ENCODE assay signal across 22 mouse cellular contexts in genomic region chr7:112784278-112784677, GRCm38 (mm10).
A peak's percentile ranks its signal among the peaks of the same experiment; 100 is the strongest.
DNase-seq lines count a peak whose midpoint lies in the region; ATAC-seq and TF ChIP-seq lines count a peak whose summit lies in the region.
"Had no signal": no experiment of that assay in that cellular context is flagged by ENCODE, and none has a peak within 500 bp of the region (broad histone marks: within the 10 kb centered on the region; RNA-seq: fewer than 3 reads in every experiment).

No protein-coding gene starts in this region.

- DNase-seq in kidney, postnatal 4 days: no peak
- DNase-seq in lung, postnatal 0 days (ENCODE audit: low spot score): no peak
- DNase-seq in lung, adult 18-20 months: no peak
- DNase-seq in MEL (ENCODE audit: low read depth, low spot score): peak; percentile 4
- DNase-seq in induced T-regulatory cell, adult 2 months (ENCODE audit: low read depth): peak; percentile 11
- no peak for DNase-seq in frontal cortex, postnatal 14 days (ENCODE audit: low spot score in 2 of 2)
- no peak for DNase-seq in thymus, postnatal 36 days
- DNase-seq: cerebellum, postnatal 25 days; gastrocnemius, postnatal 14 days; heart, postnatal 4 days; retina, postnatal 1 day; spleen, adult 18-20 months; thymus, postnatal 4 days had no signal

- no peak overlapping the region for H3K9ac ChIP-seq in kidney, embryonic 15.5 days
- no peak overlapping the region for H3K9ac ChIP-seq in lung, postnatal 0 days (replicated peaks; ENCODE audit: low read depth)
- H3K9ac ChIP-seq in MEL (ENCODE audit: control insufficient read depth, low read depth, low read length, poor library complexity, severe bottlenecking): no peak overlapping the region
- H3K9ac ChIP-seq: forebrain, embryonic 15.5 days; neural tube, embryonic 15.5 days had no signal

- no peaks in the 10 kb centered on the region for H3K27me3 ChIP-seq in kidney, embryonic 15.5 days
- no peaks in the 10 kb centered on the region for H3K27me3 ChIP-seq in lung, postnatal 0 days (replicated peaks; ENCODE audit: insufficient read depth, low read length)
- no peaks in the 10 kb centered on the region for H3K27me3 ChIP-seq in MEL (ENCODE audit: control insufficient read depth in 1 of 2, insufficient read depth in 2 of 2, low read length in 2 of 2)
- H3K27me3 ChIP-seq: forebrain, embryonic 15.5 days; neural tube, embryonic 15.5 days had no signal

- H3K4me2 ChIP-seq in kidney, embryonic 15.5 days: no peak overlapping the region
- H3K4me2 ChIP-seq in lung, postnatal 0 days (replicated peaks; ENCODE audit: low read depth, low read length): no peak overlapping the region
- H3K4me2 ChIP-seq: forebrain, embryonic 15.5 days; heart, embryonic 11.5 days; neural tube, embryonic 15.5 days had no signal

- no peak for TF ChIP-seq POLR2A in MEL (IDR thresholded peaks at IDR 0.05; ENCODE audit: control insufficient read depth in 1 of 2, insufficient read depth in 1 of 2, low read depth in 1 of 2, low read length in 2 of 2, poor library complexity in 1 of 2)

- WGBS in kidney, embryonic 15.5 days: 93% methylated on average over 3 of the region's 3 CpGs
- WGBS in lung, postnatal 0 days: 94% methylated on average over 3 of the region's 3 CpGs

- H3K36me3 ChIP-seq in kidney, embryonic 15.5 days: 0 out of 2 replicates have a peak, but pooled peaks cover 3% of the 10 kb centered on the region
- H3K36me3 ChIP-seq in lung, postnatal 0 days (ENCODE audit: insufficient read depth, low read length): no peaks in the 10 kb centered on the region
- no peaks in the 10 kb centered on the region for H3K36me3 ChIP-seq in MEL (ENCODE audit: control insufficient read depth in 1 of 2, insufficient read depth in 2 of 2, low read length in 2 of 2)
- H3K36me3 ChIP-seq: forebrain, embryonic 15.5 days; G1E; neural tube, embryonic 15.5 days had no signal

- no peak overlapping the region for H3K4me3 ChIP-seq in kidney, embryonic 15.5 days (replicated peaks)
- H3K4me3 ChIP-seq in lung, postnatal 0 days (ENCODE audit: low read depth, low read length): no peak overlapping the region
- H3K4me3 ChIP-seq in MEL (ENCODE audit: control insufficient read depth in 1 of 2, insufficient read depth in 1 of 2, low read depth in 2 of 2, low read length in 2 of 2): no peak overlapping the region
- H3K4me3 ChIP-seq: embryonic facial prominence, embryonic 10.5 days; erythroblast, embryonic 14.5 days; forebrain, embryonic 15.5 days; neural tube, embryonic 15.5 days had no signal

- peak overlapping the region; percentile 65 for H3K27ac ChIP-seq in kidney, embryonic 15.5 days
- no peak overlapping the region for H3K27ac ChIP-seq in lung, postnatal 0 days (ENCODE audit: low read length)
- no peak overlapping the region for H3K27ac ChIP-seq in MEL (ENCODE audit: control insufficient read depth, low read depth, low read length)
- H3K27ac ChIP-seq: embryonic facial prominence, embryonic 10.5 days; forebrain, embryonic 15.5 days; neural tube, embryonic 15.5 days had no signal

- no peaks in the 10 kb centered on the region for H3K79me2 ChIP-seq in MEL (ENCODE audit: control insufficient read depth, insufficient read depth, low read length, poor library complexity)

- TF ChIP-seq EP300 in lung, postnatal 0 days (IDR thresholded peaks at IDR 0.05): no peak
- TF ChIP-seq EP300 in MEL (IDR thresholded peaks at IDR 0.05; ENCODE audit: low read depth in 1 of 2, low read length in 2 of 2): no peak

- peak; percentile 55 for TF ChIP-seq CTCF in lung, postnatal 0 days (IDR thresholded peaks at IDR 0.05)
- TF ChIP-seq CTCF in MEL (IDR thresholded peaks at IDR 0.05 in 2 of 3, conservative IDR thresholded peaks at IDR 0.05 in 1 of 3; ENCODE audit: control insufficient read depth in 1 of 3, insufficient read depth in 1 of 3, low read depth in 2 of 3, low read length in 3 of 3, poor library complexity in 1 of 3, severe bottlenecking in 1 of 3): peak in 1 of 3 experiments; percentile 25; a peak in 1 of 6 replicates

- no peak for TF ChIP-seq RAD21 in MEL (IDR thresholded peaks at IDR 0.05; ENCODE audit: low read depth, low read length)

- peaks cover 72% of the 10 kb centered on the region for H3K4me1 ChIP-seq in kidney, embryonic 15.5 days
- peaks cover 22% of the 10 kb centered on the region for H3K4me1 ChIP-seq in lung, postnatal 0 days (ENCODE audit: insufficient read depth, low read depth, low read length)
- H3K4me1 ChIP-seq in MEL (ENCODE audit: control insufficient read depth in 1 of 2, insufficient read depth in 2 of 2, low read length in 2 of 2): no peaks in the 10 kb centered on the region

- H3K9me3 ChIP-seq in kidney, embryonic 15.5 days (replicated peaks): peaks cover 5% of the 10 kb centered on the region; the same call in 1 of the 2 replicates
- H3K9me3 ChIP-seq in lung, postnatal 0 days (ENCODE audit: low read length): no peaks in the 10 kb centered on the region
- no peaks in the 10 kb centered on the region for H3K9me3 ChIP-seq in MEL (replicated peaks; ENCODE audit: insufficient read depth, low read length)
- H3K9me3 ChIP-seq: embryonic facial prominence, embryonic 10.5 days; forebrain, embryonic 15.5 days; neural tube, embryonic 15.5 days had no signal

- no peak for ATAC-seq in kidney, embryonic 15.5 days (replicated peaks; ENCODE audit: low FRiP score)
- no peak for ATAC-seq in lung, postnatal 0 days
- ATAC-seq: activated CD4-positive, CD25-positive, alpha-beta regulatory T cell, adult 4 months; forebrain, embryonic 15.5 days; inflammation-experienced regulatory T-cells, adult 6 months had no signal

TF ChIP-seq in MEL, 35 proteins besides CTCF, POLR2A, EP300 and RAD21:
- TF ChIP-seq TAL1 (IDR thresholded peaks at IDR 0.05; ENCODE audit: low read length): no peak
- TF ChIP-seq NRF1 (IDR thresholded peaks at IDR 0.05; ENCODE audit: insufficient read depth, low read depth, low read length, poor library complexity, severe bottlenecking): no peak
- TF ChIP-seq ELF1 (IDR thresholded peaks at IDR 0.05; ENCODE audit: low read depth, low read length): no peak
- no peak for TF ChIP-seq JUND (IDR thresholded peaks at IDR 0.05; ENCODE audit: low read depth, low read length)
- TF ChIP-seq MAFK (IDR thresholded peaks at IDR 0.05; ENCODE audit: borderline replicate concordance, low read depth, low read length): no peak
- no peak for TF ChIP-seq USF2 (IDR thresholded peaks at IDR 0.05; ENCODE audit: borderline replicate concordance in 1 of 2, insufficient read depth in 1 of 2, low read depth in 1 of 2, low read length in 2 of 2)
- no peak for TF ChIP-seq TCF12 (IDR thresholded peaks at IDR 0.05; ENCODE audit: low read depth, low read length)
- no peak for TF ChIP-seq ZMIZ1 (IDR thresholded peaks at IDR 0.05; ENCODE audit: low read depth, low read length)
- no peak for TF ChIP-seq POLR2AphosphoS5 (IDR thresholded peaks at IDR 0.05; ENCODE audit: borderline replicate concordance, low read depth, low read length)
- TF ChIP-seq CHD2 (IDR thresholded peaks at IDR 0.05; ENCODE audit: low read length): no peak
- no peak for TF ChIP-seq MEF2A (IDR thresholded peaks at IDR 0.05; ENCODE audit: extremely low read depth, insufficient replicate concordance, low read depth, low read length, poor library complexity, severe bottlenecking)
- no peak for TF ChIP-seq SIN3A (IDR thresholded peaks at IDR 0.05; ENCODE audit: low read length)
- no peak for TF ChIP-seq CHD1 (IDR thresholded peaks at IDR 0.05; ENCODE audit: low read depth, low read length)
TF ChIP-seq in MEL: peak in this region for 0.

Comparison
In these comparisons a context has a peak if more than half of its experiments do, and no peak if none do; other contexts are left out.
1. DNase-seq: peak in MEL (single experiment) and induced T-regulatory cell, adult 2 months (single experiment); none in kidney, postnatal 4 days (0 of 2), lung, postnatal 0 days (single experiment), lung, adult 18-20 months (0 of 2), frontal cortex, postnatal 14 days (0 of 2) and thymus, postnatal 36 days (0 of 2).